Mouse (Mus musculus) urinary bladder, postnatal 25 days (tissue): ENCODE measurements around the gene Lamb3.
"Not testable (repeated sequence)": the region's sequence is repeated elsewhere in the genome, so short reads cannot be mapped to it uniquely, and the experiment has no call there.

ENCODE experiments used
- DNase-seq: peaks from one replicate; pipeline ENCODE4 v3.0.0; 2022; ENCODE audit warnings: low spot score

Gene Lamb3

GRCm38 (mm10) chr1:193279492-193279891, 72.0 kb downstream of the Lamb3 start:
- no peak for DNase-seq

DNA sequence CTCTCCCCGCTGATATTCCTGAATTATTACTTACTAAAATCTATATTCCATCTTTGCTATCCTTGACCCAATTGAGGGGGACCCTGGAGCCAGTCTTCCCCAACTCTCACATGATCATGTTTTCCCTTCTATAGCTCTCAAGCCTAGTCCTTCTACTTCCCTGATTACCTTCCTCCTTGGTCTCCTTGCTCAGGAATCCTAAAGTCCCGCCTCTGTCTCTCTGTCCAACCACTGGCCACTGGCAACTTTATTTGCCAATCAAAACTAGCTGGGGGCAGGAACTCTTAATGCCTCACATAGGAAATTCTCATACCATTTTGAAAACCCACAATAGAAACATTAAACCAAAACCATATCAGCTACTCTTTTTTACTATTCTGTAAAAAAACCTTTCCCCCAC, 73.8 kb downstream of the Lamb3 start:
- no peak for DNase-seq

- no peak for DNase-seq
Measured at GRCm38 (mm10) chr1:193284228-193284779, 76.8 kb downstream of the Lamb3 start.

- DNase-seq, result not testable (repeated sequence)
Measured at GRCm38 (mm10) chr1:193285766-193286325, 78.3 kb downstream of the Lamb3 start.

- no peak for DNase-seq
Measured at GRCm38 (mm10) chr1:193287578-193287977, 80.1 kb downstream of the Lamb3 start.

GRCm38 (mm10) chr1:193289076-193289475, 81.6 kb downstream of the Lamb3 start:
- DNase-seq, result no peak

- no peak for DNase-seq
Measured at GRCm38 (mm10) chr1:193289914-193290313, 82.4 kb downstream of the Lamb3 start.

DNA sequence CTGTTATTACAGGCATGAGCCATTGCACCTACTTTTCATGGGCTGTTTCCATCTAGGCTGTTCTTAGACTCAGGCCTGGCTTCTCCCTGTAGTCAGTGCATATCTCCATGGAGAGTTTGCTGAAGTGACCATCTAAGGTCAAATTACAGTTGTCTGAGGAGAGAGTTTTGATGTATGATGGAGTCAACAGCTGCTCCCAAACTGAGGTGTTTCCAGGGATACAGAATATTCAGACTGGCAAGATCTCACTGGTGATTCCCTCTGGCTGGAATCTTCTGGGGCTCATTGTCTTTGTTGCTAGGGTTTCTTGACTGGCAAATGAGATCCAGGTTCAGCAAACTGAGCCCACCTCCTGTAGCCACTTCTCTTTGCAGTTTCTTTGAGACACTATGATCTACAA, 83.2 kb downstream of the Lamb3 start:
- no peak for DNase-seq

- no peak for DNase-seq
Measured at GRCm38 (mm10) chr1:193293039-193293438, 85.5 kb downstream of the Lamb3 start.

GRCm38 (mm10) chr1:193293926-193294325, 86.4 kb downstream of the Lamb3 start:
- no peak for DNase-seq

- no peak for DNase-seq
Measured at GRCm38 (mm10) chr1:193295920-193296319, 88.4 kb downstream of the Lamb3 start.

- no peak for DNase-seq
Measured at GRCm38 (mm10) chr1:193298141-193298765, 90.8 kb downstream of the Lamb3 start.

- DNase-seq, result peak; percentile 26
Measured at GRCm38 (mm10) chr1:193299995-193300394, 92.5 kb downstream of the Lamb3 start.

- DNase-seq, result peak; percentile 61
Measured at GRCm38 (mm10) chr1:193301216-193302092, 94.0 kb downstream of the Lamb3 start.

DNA sequence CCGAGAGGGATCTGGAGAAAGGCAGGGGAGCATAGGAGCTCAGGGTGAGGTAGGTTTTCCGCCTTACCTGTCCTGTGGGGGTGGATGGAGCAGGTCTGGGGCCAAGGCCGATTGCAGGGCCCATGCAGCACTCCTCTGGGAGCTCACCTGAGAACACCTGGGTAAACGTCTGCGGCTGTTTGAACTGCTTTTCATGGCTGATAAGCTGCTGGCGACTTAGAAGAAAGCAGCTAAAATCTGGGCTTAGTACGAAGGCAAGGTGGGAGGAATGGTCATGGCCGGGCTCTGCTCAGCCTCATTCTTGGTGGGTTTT, 94.5 kb downstream of the Lamb3 start:
- DNase-seq, result no peak

- no peak for DNase-seq
Measured at GRCm38 (mm10) chr1:193303096-193303495, 95.6 kb downstream of the Lamb3 start.

- DNase-seq, result no peak
Measured at GRCm38 (mm10) chr1:193305386-193305785, 97.9 kb downstream of the Lamb3 start.

- DNase-seq, result no peak
Measured at GRCm38 (mm10) chr1:193306832-193307231, 99.3 kb downstream of the Lamb3 start.

GRCm38 (mm10) chr1:193309785-193310518, 102.5 kb downstream of the Lamb3 start:
- DNase-seq, result no peak

- DNase-seq, result no peak
Measured at GRCm38 (mm10) chr1:193310519-193311085, 103.1 kb downstream of the Lamb3 start.

DNA sequence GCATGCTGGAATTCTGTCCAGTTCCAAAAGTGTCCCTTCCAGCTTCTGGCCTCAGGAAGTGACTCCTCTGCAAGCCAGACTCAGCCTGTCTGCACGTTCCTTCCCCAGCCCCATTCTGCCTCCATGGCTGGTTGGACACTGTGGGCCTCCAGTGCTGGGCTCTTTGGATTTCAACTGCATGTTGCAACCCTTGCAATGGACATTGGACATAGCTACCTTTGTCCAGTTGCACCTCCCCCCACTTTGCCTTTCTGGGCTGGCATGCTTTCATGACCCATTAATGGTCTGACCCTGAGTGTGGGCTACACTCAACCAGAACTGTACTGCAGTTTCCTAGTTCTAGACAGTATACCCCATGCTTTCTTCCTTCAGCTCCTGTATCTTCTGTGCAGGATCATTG, 104.1 kb downstream of the Lamb3 start:
- DNase-seq, result no peak
